Mouse (Mus musculus) lung, postnatal 10 days (tissue): ENCODE results near the gene Slc22a26.
"Not testable (repeated sequence)": the region's sequence is repeated elsewhere in the genome, so short reads cannot be mapped to it uniquely, and the experiment has no call there.

ENCODE experiments used
- DNase-seq: peaks from one replicate; pipeline ENCODE4 v3.0.0; 2021

Slc22a26 gene

DNA sequence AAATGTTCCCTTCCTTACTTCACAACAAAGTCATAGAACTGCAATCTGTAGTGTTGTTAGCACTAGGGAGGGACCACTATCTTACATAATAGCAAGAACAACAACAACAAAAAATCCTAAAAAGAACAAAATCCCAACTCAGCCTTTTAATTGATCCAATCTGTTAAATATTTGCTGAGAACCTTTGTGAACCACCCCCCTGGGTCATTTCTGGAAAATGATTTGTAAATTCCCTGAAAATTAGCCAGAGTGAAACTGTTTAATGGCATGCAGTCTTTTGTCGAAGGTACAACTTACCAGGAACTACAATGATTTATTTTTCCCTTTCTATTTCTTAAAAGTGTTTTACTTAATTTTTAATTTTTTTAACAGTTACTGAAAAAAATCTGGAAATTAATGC lies at the start of gene Slc22a26:
Gene Slc22a26, minus strand, starts transcription at position 97 of the 400 bp plus-strand sequence.
- DNase-seq = no peak

DNA sequence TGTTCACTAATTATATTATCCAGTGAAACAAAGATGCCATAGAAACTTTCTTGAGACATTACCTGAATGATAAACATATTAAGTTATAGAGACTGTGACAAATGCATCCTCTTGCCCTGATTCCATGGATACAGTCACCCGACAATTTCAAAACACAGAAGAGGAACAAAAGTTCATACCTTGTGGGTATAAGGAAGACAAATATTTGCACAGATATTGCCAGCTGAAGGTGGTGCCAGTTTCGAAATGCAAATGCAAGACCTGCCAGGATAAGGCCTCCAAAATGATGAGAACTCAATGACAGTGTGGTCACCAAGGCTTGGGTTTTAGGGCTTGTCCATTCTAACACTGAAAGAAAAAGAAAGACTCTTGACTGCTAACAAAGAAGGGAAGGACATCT lies 27.4 kb upstream of the Slc22a26 start:
- DNase-seq = no peak

DNA sequence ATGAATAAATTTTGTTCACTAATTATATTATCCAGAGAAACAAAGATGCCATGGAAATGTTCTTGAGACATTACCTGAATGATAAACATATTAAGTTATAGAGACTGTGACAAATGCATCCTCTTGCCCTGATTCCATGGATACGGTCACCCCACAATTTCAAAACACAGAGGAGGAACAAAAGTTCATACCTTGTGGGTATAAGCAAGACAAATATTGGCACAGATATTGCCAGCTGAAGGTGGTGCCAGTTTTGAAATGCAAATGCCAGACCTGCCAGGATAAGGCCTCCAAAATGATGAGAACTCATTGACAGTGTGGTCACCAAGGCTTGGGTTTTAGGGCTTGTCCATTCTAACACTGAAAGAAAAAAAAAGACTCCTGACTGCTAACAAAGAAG lies 11.9 kb downstream of the Slc22a26 start:
- DNase-seq = no peak

DNA sequence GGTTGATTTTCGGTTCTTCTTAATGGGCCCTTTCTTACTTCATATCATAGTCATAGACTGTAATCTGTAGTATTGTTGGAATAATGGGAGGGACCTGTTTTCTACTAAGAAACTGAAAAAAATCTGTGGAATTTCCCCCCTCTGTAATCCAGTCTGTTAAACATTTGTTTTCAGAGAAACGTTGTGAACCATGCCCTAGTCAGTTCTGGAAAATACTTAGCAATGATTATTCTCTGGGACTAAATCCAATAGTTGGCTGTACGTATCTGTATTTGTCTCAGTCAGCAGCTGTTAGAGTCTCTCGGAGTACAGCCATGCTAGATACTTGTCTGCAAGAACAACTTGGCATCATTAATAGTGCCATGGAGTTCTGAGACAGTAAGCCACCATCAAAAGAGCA lies 27.2 kb downstream of the Slc22a26 start:
- DNase-seq = no peak

DNA sequence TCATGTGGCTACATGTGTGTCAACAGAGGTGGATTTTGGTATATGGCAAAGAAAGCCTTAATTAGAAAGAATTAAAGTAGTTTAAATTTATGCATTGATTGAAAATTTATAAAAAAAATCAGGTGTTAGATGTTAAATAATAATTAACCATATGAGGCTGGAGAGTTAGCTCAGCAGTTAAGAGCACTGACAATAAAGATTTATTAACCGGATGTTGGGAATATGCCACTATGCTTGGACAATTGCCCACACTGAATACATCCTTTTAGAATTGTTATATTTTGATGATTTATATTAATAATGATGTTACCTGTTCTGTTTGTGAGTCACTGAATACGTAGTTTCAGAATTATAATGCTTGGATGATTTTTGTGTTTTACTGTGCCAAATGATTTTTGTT lies 36.3 kb downstream of the Slc22a26 start:
- DNase-seq = no peak

DNA sequence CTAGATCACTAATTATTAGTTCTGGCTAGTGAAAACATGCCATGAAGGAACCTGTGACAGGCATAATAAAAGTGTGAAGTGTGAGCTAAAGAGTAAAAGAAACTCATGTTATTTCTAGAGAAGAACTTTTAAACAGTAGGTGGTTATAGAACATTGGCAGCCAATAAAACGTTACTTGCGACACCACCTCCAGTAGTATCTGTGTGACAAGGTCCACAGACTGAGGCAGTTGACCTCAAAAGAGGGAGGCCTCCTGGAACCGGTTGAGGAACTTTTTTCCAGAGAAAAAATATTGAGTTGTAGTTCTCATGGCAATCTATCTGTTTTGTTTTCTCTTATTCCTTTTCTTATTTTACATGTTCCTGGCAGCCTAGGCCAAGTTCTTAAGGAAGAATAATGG lies 36.9 kb downstream of the Slc22a26 start:
- no peak for DNase-seq

DNA sequence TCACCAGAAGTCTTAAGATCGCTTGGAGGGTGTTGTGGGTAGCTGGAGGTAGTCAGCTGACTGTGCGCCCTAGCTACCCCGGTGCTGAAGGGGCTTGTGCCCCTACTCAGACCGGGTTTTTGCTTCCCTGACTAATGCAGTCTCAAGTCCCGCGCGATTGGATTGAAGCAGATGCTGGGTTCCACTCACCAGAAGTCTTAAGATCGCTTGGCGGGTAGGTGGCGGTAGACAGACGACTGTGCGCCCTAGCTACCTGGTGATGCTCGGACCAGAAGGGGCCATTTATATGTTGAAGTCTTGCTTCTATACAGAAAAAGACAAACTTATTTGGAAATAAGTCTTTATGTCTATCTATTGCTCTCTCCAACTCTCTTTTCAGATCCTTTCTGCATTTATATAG lies 49.1 kb downstream of the Slc22a26 start:
- DNase-seq = not testable (repeated sequence)
